Mouse (Mus musculus): ENCODE measurements around the gene Mtus2. TPM values are rescaled to one million over a fixed set of nuclear protein-coding genes. Genes with fewer than 3 reads are reported as not detected.

Gene Mtus2
- total RNA-seq, 2 experiments from 2014 or later, result 82.2 to 93.8 TPM

- peak; percentile 68 to 75 for DNase-seq
These were observed 612 bp downstream of the Mtus2 start for GRCm38 (mm10) chr5:147957592-147958271.

GRCm38 (mm10) chr5:147958552-147958951, 1.4 kb downstream of the Mtus2 start:
- DNase-seq, result no peak

GRCm38 (mm10) chr5:147959088-147959487, 2.0 kb downstream of the Mtus2 start:
- no peak for DNase-seq

- no peak for DNase-seq
These were observed 3.7 kb downstream of the Mtus2 start for GRCm38 (mm10) chr5:147960793-147961192.

GRCm38 (mm10) chr5:147963820-147964580, 6.9 kb downstream of the Mtus2 start:
- DNase-seq, result no peak

- no peak for DNase-seq
These were observed 7.7 kb downstream of the Mtus2 start for GRCm38 (mm10) chr5:147964776-147965175.

- DNase-seq, result no peak
These were observed 9.5 kb downstream of the Mtus2 start for GRCm38 (mm10) chr5:147966646-147967045.

GRCm38 (mm10) chr5:147969566-147969965, 12.4 kb downstream of the Mtus2 start:
- DNase-seq, result no peak

- DNase-seq, result no peak
These were observed 18.9 kb downstream of the Mtus2 start for GRCm38 (mm10) chr5:147976001-147976400.

GRCm38 (mm10) chr5:147980606-147981005, 23.5 kb downstream of the Mtus2 start:
- DNase-seq, result no peak

- DNase-seq, result no peak
These were observed 33.2 kb downstream of the Mtus2 start for GRCm38 (mm10) chr5:147990289-147990688.

- no peak for DNase-seq
These were observed 33.7 kb downstream of the Mtus2 start for GRCm38 (mm10) chr5:147990775-147991174.

GRCm38 (mm10) chr5:147992581-147993378, 35.7 kb downstream of the Mtus2 start:
- DNase-seq, result peak; percentile 79 to 85

GRCm38 (mm10) chr5:148005263-148005662, 48.1 kb downstream of the Mtus2 start:
- DNase-seq, result no peak

GRCm38 (mm10) chr5:148012156-148012555, 55.0 kb downstream of the Mtus2 start:
- DNase-seq, result no peak

GRCm38 (mm10) chr5:148014133-148014854, 57.2 kb downstream of the Mtus2 start:
- DNase-seq, result no peak

- DNase-seq, result no peak
These were observed 58.3 kb downstream of the Mtus2 start for GRCm38 (mm10) chr5:148015383-148015782.

- DNase-seq, result no peak
These were observed 60.3 kb downstream of the Mtus2 start for GRCm38 (mm10) chr5:148017371-148017770.

GRCm38 (mm10) chr5:148022784-148023183, 65.7 kb downstream of the Mtus2 start:
- DNase-seq, result no peak

GRCm38 (mm10) chr5:148026401-148027349, 69.6 kb downstream of the Mtus2 start:
- DNase-seq, result peak; percentile 31 to 40

GRCm38 (mm10) chr5:148027985-148028384, 70.9 kb downstream of the Mtus2 start:
- no peak for DNase-seq
